Mouse (Mus musculus) liver, embryonic 16.5 days (tissue): ENCODE results near the gene Rasgef1b. TPM values are rescaled to one million over a fixed set of nuclear protein-coding genes. Genes with fewer than 3 reads are reported as not detected.

Experiments
- ATAC-seq: fragments of 200-750 bp; cut with Nextera tagmentation; 2 replicates; pipeline ENCODE4 v1.8.0; 2017; ENCODE audit warnings: low read depth, mild to moderate bottlenecking, moderate number of reproducible peaks, moderate library complexity
- H3K27ac ChIP-seq: fragments of 300-500 bp; sonication (generic); 2 replicates; pipeline ENCODE4 v1.5.1; 2014; ENCODE audit warnings: mild to moderate bottlenecking, low read length
- H3K27me3 ChIP-seq: fragments of 300-500 bp; sonication (generic); 2 replicates; pipeline ENCODE4 v1.6.1; 2014; ENCODE audit warnings: low read depth, low read length, mixed read lengths; ENCODE audit not compliant: control insufficient read depth, insufficient read depth
- H3K36me3 ChIP-seq: fragments of 300-500 bp; sonication (generic); 2 replicates; pipeline ENCODE4 v1.6.1; 2014; ENCODE audit warnings: mild to moderate bottlenecking; ENCODE audit not compliant: control insufficient read depth, insufficient read depth
- H3K4me1 ChIP-seq: fragments of 300-500 bp; sonication (generic); 2 replicates; pipeline ENCODE4 v1.6.1; 2014; ENCODE audit warnings: low read depth, low read length, mixed read lengths; ENCODE audit not compliant: control insufficient read depth
- H3K4me2 ChIP-seq: fragments of 300-500 bp; sonication (generic); 2 replicates; pipeline ENCODE4 v1.6.1; 2014; ENCODE audit warnings: low read depth, low read length, mixed read lengths
- H3K4me3 ChIP-seq: fragments of 300-500 bp; sonication (generic); 2 replicates; pipeline ENCODE4 v1.5.1; 2014; ENCODE audit warnings: low read depth, mild to moderate bottlenecking, low read length
- H3K9ac ChIP-seq: fragments of 300-500 bp; sonication (generic); 2 replicates; pipeline ENCODE4 v1.6.1; 2014; ENCODE audit warnings: low read depth, low read length
- H3K9me3 ChIP-seq: fragments of 300-500 bp; sonication (generic); replicated peaks from 2 replicates; pipeline ENCODE4 v1.6.1; 2016; ENCODE audit warnings: low read length; ENCODE audit not compliant: control insufficient read depth
- WGBS: fragments of 180-500 bp; shearing (Covaris S2); extraction: QIAGEN DNeasy Blood & Tissue Kit; methylation state at CpG from one replicate; pipeline ENCODE4 v1.1.7; 2014; ENCODE audit not compliant: insufficient replicate concordance; 5-methylcytosine and 5-hydroxymethylcytosine counted together
- polyA plus RNA-seq: library from polyadenylated mRNA; unstranded; fragments of >200 nt; fragmentation: Nextera tagmentation; extraction: Ambion mirVana; gene quantifications from 2 replicates; pipeline ENCODE4 v1.2.1, GENCODE M21; 2015

The Rasgef1b gene
- polyA plus RNA-seq, 1 experiment from 2014 or later, result 11.5 TPM

DNA sequence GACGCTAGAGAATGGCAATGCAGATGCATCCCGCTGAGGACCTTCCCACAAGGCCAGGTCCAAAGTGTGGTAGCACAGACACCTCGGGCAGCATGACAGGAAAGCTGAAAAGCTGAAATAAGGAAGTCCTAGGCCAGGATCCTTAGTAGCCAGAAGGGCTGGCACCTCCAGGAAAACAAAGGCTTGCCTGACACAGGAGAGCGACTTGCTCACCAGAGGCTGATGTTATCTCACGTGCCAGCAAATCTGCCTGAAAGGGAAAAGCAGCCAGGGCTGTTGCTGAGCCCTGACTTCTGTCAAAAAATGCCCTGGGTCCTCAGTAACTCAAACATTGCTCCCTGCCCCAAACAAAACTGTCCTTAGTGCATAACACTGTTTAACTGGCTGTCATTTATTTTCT, 478.0 kb downstream of the Rasgef1b start:
- H3K4me3 ChIP-seq, result peak overlapping the region; percentile 78
- WGBS, result 13% methylated on average over 5 of the region's 5 CpGs
- no peak for ATAC-seq
- H3K9me3 ChIP-seq, result no peaks in the 10 kb centered on the region
- peaks cover 4% of the 10 kb centered on the region; the same call in 1 of the 2 replicates for H3K27me3 ChIP-seq
- H3K4me1 ChIP-seq, result peaks cover 8% of the 10 kb centered on the region
- peak overlapping the region; percentile 86; the same call in 1 of the 2 replicates for H3K4me2 ChIP-seq
- H3K27ac ChIP-seq, result no peak overlapping the region
- H3K36me3 ChIP-seq, result no peaks in the 10 kb centered on the region
- H3K9ac ChIP-seq, result no peak overlapping the region

GRCm38 (mm10) chr5:99248501-99248900, 480.4 kb downstream of the Rasgef1b start:
- H3K36me3 ChIP-seq, result no peaks in the 10 kb centered on the region
- H3K4me3 ChIP-seq, result no peak overlapping the region
- ATAC-seq, result no peak
- no peaks in the 10 kb centered on the region for H3K9me3 ChIP-seq
- 1% methylated on average over 7 of the region's 7 CpGs for WGBS
- peaks cover 8% of the 10 kb centered on the region for H3K4me1 ChIP-seq
- H3K4me2 ChIP-seq, result no peak overlapping the region
- H3K27ac ChIP-seq, result no peak overlapping the region
- peaks cover 4% of the 10 kb centered on the region; the same call in 1 of the 2 replicates for H3K27me3 ChIP-seq
- H3K9ac ChIP-seq, result no peak overlapping the region

- H3K27ac ChIP-seq, result no peak overlapping the region
- H3K4me2 ChIP-seq, result no peak overlapping the region
- H3K9me3 ChIP-seq, result no peaks in the 10 kb centered on the region
- WGBS, result 87% methylated on average over 6 of the region's 6 CpGs
- H3K4me1 ChIP-seq, result peaks cover 8% of the 10 kb centered on the region
- no peaks in the 10 kb centered on the region for H3K36me3 ChIP-seq
- H3K9ac ChIP-seq, result no peak overlapping the region
- H3K27me3 ChIP-seq, result peaks cover 4% of the 10 kb centered on the region; the same call in 1 of the 2 replicates
- no peak overlapping the region for H3K4me3 ChIP-seq
- no peak for ATAC-seq
These were observed 480.9 kb downstream of the Rasgef1b start for GRCm38 (mm10) chr5:99247915-99248314.

- H3K27ac ChIP-seq, result no peak overlapping the region
- no peak for ATAC-seq
- no peak overlapping the region for H3K4me2 ChIP-seq
- 59% methylated on average over 6 of the region's 7 CpGs for WGBS
- H3K4me3 ChIP-seq, result no peak overlapping the region
- H3K36me3 ChIP-seq, result no peaks in the 10 kb centered on the region
- H3K9ac ChIP-seq, result no peak overlapping the region
- peaks cover 8% of the 10 kb centered on the region for H3K4me1 ChIP-seq
- H3K27me3 ChIP-seq, result peaks cover 4% of the 10 kb centered on the region; the same call in 1 of the 2 replicates
- no peaks in the 10 kb centered on the region for H3K9me3 ChIP-seq
These were observed 481.4 kb downstream of the Rasgef1b start for GRCm38 (mm10) chr5:99247441-99247840.

DNA sequence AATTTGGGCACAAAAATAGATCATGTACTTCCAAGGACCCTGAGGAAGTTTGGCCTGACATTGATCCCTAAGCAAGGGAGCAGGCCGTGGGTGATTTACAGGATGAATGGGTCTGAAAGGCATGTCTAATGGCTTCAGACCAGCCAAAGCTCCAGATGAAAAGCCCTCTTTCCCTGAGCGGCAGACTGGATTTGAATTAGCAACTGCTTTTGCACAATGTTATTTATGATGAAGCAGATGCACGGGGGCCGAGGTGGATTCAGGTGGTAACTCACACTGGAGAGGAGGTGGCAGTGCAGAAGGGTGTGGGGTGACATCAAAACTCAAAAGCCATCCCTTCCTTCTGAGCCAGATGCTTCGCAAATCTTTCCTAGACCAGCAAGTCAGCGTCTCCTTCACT, 481.9 kb downstream of the Rasgef1b start:
- peaks cover 4% of the 10 kb centered on the region for H3K4me1 ChIP-seq
- WGBS, result 67% methylated on average over 6 of the region's 6 CpGs
- H3K36me3 ChIP-seq, result no peaks in the 10 kb centered on the region
- H3K9me3 ChIP-seq, result no peaks in the 10 kb centered on the region
- no peak overlapping the region for H3K4me2 ChIP-seq
- peaks cover 4% of the 10 kb centered on the region; the same call in 1 of the 2 replicates for H3K27me3 ChIP-seq
- no peak overlapping the region for H3K27ac ChIP-seq
- ATAC-seq, result no peak
- no peak overlapping the region for H3K9ac ChIP-seq
- no peak overlapping the region for H3K4me3 ChIP-seq

- ATAC-seq, result no peak
- no peaks in the 10 kb centered on the region for H3K27me3 ChIP-seq
- 68% methylated on average over 11 of the region's 11 CpGs for WGBS
- H3K36me3 ChIP-seq, result no peaks in the 10 kb centered on the region; the same call in 1 of the 2 replicates
- no peak overlapping the region for H3K4me3 ChIP-seq
- H3K9me3 ChIP-seq, result no peaks in the 10 kb centered on the region
- no peak overlapping the region for H3K4me2 ChIP-seq
- no peak overlapping the region for H3K9ac ChIP-seq
- H3K27ac ChIP-seq, result no peak overlapping the region
- no peaks in the 10 kb centered on the region for H3K4me1 ChIP-seq
These were observed 486.7 kb downstream of the Rasgef1b start for GRCm38 (mm10) chr5:99241988-99242740.

- no peak for ATAC-seq
- H3K36me3 ChIP-seq, result no peaks in the 10 kb centered on the region; the same call in 1 of the 2 replicates
These were observed 488.4 kb downstream of the Rasgef1b start for GRCm38 (mm10) chr5:99240501-99240900.

DNA sequence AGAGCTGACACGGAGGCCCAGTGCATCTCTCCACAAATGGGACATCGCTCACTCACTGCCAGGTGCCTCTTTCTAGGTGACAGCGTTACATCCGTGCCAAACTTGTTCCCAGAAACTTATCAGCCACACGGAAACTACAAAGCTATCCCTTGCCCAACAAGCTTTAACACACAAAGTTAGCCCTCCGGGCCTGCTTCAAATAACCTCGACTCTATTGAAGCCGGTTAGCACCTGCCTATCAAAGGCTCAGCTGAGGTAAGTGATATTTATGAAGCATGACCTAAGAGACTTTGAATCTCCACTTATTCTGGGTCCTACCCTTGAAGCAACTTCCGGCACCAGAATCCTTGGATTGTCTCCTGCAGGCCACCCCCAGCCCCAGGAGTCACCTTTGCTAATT, 489.2 kb downstream of the Rasgef1b start:
- WGBS, result 73% methylated on average over 9 of the region's 9 CpGs
- Histone ChIP-seq H3K27ac (no peak overlapping the region), H3K9me3 (no peaks in the 10 kb centered on the region), H3K27me3 (no peaks in the 10 kb centered on the region), H3K4me3 (no peak overlapping the region), H3K4me1 (no peaks in the 10 kb centered on the region), H3K4me2 (no peak overlapping the region), H3K36me3 (no peaks in the 10 kb centered on the region; the same call in 1 of the 2 replicates), H3K9ac (no peak overlapping the region)
- ATAC-seq, result no peak

More at GRCm38 (mm10) chr5:99240501-99240900, 488.4 kb downstream of the Rasgef1b start:
- 84% methylated on average over 6 of the region's 6 CpGs for WGBS
- no peak overlapping the region for H3K27ac ChIP-seq
- no peak overlapping the region for H3K4me3 ChIP-seq
- H3K4me2 ChIP-seq, result no peak overlapping the region
- H3K4me1 ChIP-seq, result no peaks in the 10 kb centered on the region
- H3K9me3 ChIP-seq, result no peaks in the 10 kb centered on the region
- no peak overlapping the region for H3K9ac ChIP-seq
- no peaks in the 10 kb centered on the region for H3K27me3 ChIP-seq

DNA sequence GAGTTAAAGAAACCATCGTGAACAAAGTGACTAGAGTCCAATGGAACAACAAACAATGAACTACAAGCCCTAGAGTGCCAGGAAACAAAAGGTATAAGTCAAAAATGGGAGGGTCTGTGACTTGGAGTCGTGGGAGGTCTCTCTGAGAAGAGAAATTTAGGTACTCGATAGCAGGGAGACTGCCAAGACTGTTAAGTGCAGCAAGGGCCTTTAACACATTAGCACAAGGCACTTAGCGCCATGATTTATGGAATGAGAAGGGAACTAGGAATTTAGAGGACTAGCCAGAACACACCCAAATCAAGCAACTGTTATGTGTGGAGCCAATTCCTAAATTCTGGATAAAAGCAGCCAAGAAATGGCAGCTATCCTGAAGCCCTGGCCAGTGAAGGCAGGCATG, 490.7 kb downstream of the Rasgef1b start:
- Histone ChIP-seq H3K4me2 (no peak overlapping the region), H3K9me3 (no peaks in the 10 kb centered on the region), H3K27ac (no peak overlapping the region), H3K9ac (no peak overlapping the region), H3K4me1 (no peaks in the 10 kb centered on the region), H3K36me3 (no peaks in the 10 kb centered on the region; the same call in 1 of the 2 replicates), H3K4me3 (no peak overlapping the region), H3K27me3 (no peaks in the 10 kb centered on the region)
- no peak for ATAC-seq
- WGBS, result 64% methylated on average over 4 of the region's 4 CpGs
